Mouse (Mus musculus) lung, postnatal 25 days (tissue): ENCODE results near the gene Zdhhc23.
A peak's percentile ranks its signal among the peaks of the same experiment; 100 is the strongest.

Experiments
- DNase-seq: peaks from one replicate; pipeline ENCODE4 v3.0.0; 2022; ENCODE audit warnings: low spot score

Zdhhc23 gene

DNA sequence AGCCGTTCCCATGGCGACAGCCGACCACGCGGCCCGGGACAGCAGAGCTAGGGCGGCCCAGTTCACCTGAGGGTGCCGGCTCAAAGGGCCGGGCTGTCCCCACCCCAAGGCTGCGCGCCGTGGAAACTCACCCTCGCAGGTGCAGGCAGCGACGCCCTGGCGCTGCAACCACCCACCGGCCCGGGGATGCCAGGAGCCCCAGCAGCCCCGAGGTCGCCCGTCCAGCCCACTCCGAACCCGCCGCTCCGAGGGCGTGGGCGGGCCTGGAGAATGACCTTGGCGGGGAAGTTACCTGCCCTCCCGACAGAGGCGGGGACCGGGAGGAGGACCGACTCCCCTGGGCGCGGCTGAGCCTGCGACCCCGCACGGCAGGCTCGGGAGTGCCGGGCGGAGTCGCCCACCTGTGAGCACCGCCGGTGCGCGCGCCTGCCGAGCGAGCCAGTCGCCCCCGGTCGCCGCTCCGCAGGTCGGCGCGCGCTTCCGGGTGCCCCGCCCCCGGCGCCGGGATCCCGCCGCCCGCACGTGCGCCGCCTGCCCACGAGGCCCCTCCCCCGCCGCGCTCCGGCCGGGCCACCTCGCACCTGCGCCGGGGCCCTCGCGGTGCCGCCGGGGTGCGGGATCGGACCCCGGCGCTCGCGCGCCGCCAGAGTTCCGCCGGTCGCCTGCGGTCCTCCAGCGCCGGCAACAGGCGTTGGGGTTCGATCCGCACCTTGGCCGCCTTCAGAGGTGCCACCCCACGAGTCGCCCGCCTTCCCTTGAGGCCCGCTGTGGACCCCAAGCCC is at the start of gene Zdhhc23:
Gene Zdhhc23, minus strand, starts transcription at position 464 of the 782 bp plus-strand sequence.
- peak; percentile 20 for DNase-seq

DNA sequence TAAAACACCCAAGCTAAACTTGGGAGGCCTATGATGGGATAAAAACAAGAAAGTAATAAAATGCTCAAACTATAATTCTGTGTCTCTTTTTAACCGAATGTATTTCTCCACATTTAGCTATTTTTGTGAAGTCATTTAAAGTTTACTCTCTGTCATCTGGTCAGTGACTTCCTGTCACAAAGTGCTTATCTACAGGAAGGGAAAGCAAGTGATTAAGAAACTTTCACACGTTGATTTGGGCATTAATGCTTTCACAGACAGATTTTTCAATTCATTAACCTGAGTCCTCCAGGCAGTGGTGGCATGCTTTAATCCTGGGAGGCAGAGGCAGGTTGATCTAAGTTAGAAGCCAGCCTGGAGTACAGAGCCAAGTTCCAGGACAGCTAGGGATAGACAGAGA is 49.7 kb upstream of the Zdhhc23 start:
- DNase-seq: no peak

DNA sequence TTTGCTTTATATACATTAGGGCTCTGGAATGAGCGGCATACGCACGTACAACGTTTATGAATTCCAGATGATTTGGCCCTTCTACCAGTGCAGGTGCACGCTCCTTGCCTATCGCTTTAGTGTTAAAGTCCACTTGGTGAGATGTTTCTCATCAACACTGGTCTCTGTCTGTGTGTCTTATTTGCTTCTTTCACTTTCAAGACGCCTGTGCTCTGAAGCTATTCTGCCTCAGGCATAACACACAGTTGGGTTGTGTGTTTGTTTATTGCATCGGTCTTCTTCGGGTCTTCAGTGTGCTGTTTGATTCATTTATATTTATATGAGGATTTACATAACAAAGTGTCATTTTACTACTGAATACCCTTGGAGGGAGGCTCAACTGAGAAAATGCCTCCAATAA is 47.2 kb upstream of the Zdhhc23 start:
- no peak for DNase-seq

DNA sequence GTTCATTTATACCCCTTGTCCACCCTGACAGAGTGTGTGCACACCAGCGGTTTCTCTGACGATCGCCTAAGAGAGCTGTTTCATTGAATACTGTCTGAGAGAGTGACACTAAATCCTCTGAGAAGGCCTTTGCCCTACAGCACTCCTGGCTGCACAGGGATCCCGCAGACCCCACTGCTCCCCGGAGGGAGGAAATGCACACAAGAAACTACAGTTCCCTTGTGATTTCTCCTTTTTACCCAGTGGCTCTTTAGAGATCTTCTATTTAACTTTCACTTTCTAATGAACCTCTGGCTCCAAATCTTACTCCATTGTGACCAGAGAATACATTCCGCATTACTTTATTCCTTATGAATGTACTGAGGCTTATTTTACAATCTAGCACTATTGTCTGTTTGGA is 46.6 kb upstream of the Zdhhc23 start:
- no peak for DNase-seq

DNA sequence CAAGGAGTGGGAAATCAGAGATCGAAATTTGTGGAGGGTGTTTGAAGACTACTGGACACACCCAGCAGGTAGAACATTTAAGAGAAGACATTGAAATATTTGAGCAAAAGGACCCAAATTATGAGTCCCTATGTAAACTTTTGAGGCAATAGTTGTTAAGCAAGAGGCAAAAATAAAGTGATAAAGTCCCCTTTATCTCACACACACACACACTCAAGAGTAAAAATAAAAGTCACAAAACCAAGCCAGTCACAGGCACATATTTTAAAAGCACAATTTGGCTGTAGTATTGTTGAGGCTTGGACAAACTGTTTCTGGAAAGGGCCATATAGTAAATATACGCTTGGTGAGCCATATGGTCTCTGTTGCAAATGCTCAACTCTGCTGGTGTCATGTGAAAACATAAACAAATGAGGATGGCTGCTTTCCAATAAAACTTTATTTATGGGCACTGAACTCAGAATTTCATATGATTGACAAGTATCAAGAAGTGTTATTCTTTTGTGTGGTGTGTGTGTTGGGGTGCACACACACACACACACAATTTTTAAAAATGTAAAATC is 39.5 kb upstream of the Zdhhc23 start:
- no peak for DNase-seq

DNA sequence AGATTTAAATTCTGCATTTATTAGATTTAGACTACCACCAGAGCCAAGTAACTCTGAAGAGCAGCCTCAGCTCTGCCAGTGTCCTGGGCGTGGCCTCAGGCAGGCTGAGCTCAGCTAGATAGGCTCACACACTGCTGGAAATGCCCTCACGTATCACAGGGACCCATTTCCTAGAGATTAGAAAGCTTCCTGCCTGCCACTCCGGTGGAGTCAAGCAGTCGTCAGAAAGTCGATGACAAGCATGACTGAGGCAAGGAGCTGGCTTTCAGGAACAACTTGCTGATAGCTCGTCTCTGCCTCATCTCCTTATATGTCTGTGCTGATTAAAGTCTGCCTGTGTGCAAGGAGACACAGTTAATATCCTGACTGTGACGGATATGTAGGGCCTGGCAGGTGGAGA is 38.8 kb upstream of the Zdhhc23 start:
- DNase-seq: peak; percentile 5

DNA sequence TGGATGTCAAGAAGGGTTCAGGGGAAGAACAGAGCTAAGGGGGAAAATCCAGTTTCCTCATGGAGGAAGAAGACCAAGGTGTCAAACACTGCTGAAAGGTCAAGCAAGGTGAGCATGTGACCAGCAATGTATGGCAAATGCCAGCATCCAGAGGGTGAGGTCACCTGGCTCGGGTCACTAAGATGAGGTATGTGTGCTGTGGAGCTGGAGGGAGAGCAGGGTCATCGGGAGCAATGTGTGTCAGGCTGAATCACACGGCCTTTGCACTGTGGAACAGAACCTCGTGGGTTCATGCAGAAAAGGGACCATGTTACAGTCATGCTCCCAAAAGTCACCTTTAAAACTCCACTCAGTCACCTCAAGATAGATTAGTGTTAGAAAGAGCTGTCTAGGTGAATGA is 38.1 kb upstream of the Zdhhc23 start:
- DNase-seq: no peak

DNA sequence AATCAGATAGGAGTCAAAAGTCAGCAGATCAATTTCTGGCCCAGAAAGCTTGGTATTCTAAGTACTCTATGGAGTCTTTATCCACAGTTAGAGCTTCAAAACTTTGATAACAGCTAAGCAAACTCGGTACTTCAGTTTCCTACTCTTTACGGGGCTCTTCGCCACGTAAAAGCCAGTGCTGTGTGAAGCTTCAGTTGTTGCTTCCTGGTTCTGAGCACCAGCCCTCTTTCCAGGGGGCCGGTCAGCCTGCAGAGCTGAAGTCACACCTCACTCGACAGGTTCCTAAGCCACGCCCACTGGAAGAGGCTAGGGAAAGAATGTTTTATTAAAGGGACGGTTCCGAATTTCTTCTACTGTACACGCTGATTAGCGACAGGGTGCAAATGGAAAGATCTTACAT is 36.6 kb upstream of the Zdhhc23 start:
- peak; percentile 82 for DNase-seq

DNA sequence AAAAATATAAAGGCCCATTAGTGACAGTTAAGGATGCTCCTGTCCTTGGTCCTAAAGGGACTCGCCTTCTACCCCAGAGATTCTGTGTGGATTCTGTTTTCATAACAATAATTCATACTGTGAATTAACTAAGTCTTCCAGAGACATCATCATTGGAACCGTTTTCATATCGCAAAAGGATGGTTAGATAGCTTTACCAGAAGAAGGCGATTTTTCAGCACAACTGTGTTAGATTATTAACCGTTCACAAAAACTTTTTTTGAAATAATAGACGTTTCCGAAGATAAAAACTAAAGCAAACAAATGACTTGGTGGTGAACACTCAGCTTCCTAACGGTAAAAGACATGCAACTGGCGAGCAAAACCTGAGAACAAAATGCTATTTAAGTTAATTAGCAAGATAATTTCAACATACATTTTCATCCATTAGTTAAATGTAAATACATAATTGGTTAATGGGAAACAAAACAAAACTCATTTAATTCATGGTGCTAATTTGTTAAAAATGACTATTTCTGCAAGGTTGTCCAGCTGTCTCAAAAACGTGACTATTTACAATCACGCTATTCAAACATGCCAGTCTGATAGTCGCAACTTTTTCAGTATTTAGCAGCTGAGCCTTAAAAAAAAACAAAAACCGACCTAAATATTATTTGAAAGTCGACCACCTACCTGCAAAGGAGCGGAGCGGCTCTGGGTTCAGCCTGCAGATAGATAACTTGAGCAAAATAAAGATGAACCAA is 36.0 kb upstream of the Zdhhc23 start:
- DNase-seq: no peak

DNA sequence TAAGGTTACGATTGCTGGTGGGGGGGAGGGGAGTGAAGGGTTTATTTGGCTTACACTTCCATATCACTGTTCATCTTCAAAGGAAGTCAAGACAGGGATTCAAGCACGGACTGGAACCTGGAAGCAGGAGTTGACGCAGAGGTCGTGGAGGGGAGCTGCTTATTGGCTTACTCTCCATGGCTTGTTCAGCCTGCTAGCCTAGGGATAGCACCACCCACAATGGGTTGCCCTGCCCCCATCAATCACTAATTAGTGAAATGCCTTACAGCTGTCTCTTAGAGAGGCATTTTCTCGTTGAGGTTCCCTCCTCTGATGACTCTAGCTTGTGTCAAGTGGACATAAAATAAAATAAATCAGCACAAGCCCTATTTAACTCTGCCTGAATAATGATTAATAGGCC is 31.4 kb upstream of the Zdhhc23 start:
- no peak for DNase-seq

DNA sequence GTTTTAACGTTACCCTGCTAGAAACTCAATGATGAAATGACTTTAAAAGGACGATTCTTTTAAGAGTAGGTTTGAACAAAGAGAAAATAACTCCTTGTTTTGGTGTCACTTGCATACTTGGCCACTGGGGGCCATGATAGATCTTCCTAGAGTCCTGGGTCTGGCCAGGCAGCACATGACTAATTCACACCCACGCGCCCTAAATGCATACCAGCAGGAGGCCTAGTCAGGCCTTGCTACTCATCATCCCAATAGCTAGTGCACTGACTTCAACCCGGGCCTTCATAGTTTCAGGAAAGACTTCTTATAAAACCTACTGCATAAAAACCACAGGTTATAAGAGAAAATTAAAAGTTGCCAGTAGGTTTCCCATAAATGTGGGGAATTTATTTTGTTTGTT is 22.5 kb upstream of the Zdhhc23 start:
- no peak for DNase-seq

DNA sequence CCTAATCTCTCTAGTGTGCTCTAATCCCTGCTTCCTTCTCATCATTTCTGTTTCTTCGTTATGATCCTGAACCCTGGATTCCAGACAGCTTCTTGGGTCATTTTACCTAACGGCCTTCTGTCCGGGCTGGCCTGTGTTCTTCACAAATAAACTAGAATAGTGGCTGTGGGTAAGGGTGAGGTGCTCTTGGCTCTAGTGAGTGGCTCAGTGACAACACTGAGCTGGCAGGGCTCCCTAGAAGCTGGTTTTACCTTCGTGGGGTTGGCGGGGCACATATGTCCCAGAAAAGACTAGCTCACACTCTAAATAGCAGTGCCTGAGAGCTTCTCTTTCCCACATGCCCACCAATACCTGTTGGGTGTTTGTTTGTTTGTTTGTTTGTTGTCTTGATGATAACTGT is 19.9 kb upstream of the Zdhhc23 start:
- DNase-seq: no peak

DNA sequence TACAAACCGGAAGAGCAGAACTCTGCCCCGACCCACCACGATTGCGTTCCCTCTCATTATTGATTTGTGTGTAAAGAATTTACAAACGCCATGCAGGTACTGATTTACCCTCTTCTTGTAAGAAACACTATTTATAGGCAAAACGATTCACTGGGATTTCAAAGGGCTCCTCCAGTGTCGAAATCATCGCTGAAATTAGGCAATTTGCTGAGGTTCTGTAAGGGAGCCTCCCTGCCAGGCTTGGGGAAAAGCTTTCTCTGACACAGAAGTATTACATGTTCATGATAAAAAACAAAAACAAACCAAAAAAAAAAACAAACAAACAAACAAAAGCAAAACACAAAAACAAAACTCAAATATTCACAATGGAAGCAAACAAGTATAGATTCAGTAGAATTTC is 19.5 kb upstream of the Zdhhc23 start:
- DNase-seq: no peak

DNA sequence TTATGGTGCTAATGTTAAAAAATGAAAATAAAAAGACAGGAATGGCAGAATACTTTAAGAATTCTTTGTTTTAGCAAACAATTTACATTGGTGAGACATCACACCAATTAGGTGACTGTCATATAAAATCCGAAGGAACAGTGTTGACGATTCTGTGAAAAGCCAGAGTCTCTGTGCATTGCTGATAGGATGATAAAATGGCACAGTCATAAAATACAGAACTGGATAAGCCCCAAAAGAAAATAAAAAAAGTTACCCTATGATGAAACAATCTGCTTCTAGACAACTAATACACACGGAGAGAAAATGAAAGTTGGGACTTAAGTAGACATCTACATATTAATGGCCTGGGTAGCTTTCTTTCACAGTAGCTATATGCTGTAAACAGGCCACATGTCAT is 15.0 kb upstream of the Zdhhc23 start:
- DNase-seq: no peak

DNA sequence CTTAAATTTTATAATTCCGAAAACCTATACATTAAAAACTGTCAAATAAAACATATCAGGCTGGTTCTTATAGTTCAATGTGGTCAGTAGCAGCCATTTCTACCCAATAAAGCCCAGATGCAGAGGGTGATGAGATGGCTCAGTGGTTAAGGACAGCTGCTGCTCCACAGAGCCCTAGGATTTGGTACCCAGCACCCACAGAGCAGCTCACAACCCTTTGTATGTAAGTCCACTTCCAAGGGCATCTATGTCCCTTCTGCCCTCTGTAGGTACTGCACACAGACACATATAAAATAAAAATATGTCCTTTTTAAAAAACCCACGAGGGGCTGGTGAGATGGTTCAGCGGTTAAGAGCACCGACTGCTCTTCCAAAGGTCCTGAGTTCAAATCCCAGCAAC is 6.7 kb upstream of the Zdhhc23 start:
- no peak for DNase-seq

DNA sequence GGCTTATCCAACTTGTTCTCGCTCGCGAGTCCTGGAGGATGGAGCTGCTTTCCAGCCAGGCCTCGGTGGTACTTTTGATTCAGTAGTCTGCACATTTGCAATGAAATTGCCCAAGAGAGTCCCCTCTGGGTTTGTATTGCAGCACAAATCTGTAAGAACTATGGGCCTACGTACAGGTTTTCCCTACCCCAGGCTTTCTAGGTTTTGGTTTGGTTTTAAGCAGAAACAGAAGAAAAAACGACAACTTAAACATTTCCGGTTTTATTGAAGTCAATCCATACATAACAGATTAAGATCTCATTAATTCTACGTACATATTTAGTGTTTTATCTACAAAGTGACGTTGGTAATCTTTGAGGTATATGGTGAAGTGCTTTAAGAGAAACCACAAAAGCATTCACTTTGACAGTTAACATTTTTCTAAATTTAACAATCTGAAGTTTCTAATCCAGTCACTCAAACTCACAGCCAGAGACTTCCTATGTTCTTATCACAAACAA is 569 bp upstream of the Zdhhc23 start:
- DNase-seq: no peak

DNA sequence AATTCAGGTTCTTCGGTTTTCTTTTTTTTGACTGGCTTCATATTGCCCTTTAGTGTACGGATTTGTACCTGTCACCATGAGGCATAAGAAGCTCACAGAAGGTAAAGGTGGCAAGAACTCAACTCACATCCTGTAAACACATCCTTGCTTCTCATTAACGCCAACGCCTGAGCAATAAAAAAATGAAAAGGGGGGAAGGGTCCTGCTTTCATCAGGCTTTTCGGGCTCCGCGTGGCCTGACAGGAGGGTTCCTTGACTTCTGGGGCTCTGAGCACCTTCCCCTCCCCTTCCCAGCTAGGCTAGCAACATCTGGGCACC is 622 bp downstream of the Zdhhc23 start:
- no peak for DNase-seq

DNA sequence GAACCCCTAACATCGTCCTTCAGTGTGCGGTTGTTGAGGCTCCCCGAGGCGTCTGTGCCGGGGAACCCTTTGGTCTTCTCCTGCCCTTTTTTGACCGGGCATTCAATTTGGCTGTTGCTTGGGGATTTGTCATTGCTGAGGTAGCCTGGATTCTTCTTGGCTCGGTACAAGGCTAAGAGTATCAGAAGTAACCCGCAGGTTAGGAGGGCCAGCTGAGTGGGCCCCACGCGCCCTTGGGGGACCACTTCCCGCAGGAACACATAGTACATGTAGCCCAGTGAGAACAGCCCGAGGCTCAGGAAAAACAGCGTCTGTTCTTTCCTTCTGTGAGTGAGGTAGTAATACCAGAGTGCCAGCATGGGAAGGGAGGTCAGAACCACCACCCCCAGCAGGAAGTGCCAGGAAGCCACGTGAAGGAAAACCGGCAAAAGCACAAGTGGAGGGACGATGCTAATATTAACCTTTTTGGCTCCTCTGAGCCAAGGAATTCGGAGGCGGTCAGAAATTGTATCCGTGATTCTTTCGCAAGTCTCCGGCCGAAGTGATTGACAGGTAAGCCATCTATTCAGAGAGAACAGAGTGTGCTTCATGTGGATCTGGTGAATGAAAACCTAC is 5.9 kb downstream of the Zdhhc23 start:
- DNase-seq: no peak

DNA sequence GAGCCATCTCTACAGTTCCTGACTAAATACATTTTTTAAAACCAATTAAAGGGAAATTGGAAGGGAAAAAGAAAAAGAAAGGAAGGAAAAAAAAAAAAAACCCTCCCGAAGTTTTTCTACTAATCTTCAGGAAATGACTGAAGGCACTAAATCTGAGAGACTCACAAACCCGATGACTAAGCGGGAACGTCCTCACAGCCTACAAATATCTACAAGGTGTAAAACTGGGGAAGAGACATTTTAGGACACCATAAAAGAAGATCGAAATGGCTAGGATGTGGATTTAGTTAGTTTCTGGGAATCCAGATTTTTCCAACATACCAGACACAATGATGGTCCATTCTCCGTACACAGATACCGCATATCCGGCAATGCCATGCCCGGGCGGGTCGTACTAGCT is 6.4 kb downstream of the Zdhhc23 start:
- DNase-seq: no peak

DNA sequence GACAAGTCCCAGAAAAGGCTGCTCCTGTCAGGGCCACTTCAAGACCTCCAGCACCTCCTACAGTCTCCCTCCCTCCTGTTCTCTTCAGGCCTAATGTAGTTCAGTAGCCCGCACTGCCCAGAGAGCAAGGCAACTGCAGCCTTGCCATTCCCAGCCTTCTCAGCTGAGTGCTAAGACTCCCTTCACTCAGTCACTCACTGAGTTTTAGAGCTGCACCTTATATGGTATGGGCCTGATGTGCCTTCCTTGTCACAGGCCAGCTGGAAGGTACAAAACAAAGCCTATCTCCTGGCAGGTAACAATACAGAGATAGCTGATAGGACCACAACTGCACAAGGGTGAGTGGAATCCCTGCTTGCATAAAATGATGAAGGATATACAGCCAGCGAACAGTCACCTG is 7.2 kb downstream of the Zdhhc23 start:
- DNase-seq: no peak

DNA sequence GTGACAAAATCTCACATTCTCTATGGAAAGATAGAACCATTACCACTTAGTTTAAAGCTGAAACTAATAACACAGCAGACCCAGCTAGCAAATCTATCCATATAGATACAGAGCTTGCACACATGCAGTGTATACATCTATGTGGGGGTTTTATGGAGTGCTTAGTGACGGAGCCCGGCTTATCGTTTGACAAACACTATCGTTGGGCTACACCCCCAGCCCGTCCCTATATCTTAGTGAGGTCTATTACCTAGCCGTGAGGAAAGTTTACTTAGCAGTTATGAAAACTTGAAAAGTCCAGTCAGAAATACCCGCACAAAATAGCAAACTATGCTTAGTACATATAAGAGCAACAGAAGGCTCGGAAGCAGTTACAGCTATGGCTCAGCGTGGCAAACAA is 7.8 kb downstream of the Zdhhc23 start:
- no peak for DNase-seq

DNA sequence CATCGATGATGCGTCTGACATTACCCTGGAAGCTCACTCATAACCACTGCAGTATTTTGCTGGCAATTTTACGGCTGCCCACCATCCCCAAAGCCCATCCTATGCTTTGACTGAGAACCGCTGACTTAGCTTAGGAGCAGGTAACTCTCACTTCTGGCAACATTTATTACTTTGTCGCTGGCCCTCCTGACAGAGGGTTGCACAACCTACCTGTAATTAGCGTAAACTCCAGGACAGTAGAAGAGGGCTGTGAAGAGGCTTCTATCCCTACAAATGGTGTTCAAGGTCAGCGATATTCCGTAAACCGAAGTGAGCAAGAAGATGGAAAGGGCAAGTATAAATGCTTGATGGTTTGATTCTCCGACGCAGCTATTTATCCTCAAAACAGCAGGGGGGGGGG is 8.4 kb downstream of the Zdhhc23 start:
- DNase-seq: no peak

DNA sequence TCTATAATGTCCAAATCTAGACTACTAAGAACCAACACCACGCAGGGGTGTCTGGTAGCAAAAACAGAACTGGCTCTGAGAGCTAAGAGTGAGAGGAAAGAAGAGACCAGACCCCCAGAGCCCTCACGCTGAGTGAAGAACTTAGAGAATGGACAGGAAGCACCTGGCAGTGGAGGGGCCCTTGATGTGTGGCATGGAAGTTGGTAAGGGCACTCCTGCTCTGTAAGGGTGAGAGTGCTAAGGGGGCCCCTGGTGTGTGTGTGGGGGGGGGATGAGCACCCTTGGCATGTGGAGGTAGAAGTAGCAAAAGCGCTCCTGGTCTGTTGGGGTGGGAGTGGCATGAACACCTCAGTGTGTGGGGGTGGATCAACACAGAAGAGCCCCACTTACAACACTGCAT is 9.2 kb downstream of the Zdhhc23 start:
- no peak for DNase-seq
